Mouse (Mus musculus): Measurements from ENCODE around the gene Cdkn1b.

Cdkn1b gene

DNA sequence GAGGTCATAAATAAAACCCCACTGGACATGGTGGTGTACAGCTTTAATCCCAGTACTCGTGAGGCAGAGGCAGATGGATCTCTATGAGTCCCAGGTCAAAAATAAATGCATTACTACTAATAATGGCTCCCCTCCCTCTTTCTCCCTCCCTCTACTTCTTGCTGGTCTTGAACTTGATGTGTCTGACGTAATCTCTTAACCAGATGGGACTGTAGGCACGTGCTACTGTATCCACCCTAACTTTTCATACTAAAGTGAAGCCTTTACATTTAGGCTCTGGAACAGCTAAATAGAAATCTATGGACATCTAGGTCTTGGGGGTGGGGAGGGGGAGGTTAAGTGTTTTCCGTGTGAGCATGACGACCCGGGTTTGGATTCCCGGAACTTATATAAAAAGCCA, 10.2 kb downstream of the Cdkn1b start:
- DNase-seq (ENCODE audit: low spot score): no peak

GRCm38 (mm10) chr6:134931146-134931545, 10.9 kb downstream of the Cdkn1b start:
- no peak for DNase-seq (ENCODE audit: low spot score)

GRCm38 (mm10) chr6:134932486-134933206, 12.4 kb downstream of the Cdkn1b start:
- no peak for DNase-seq (ENCODE audit: low spot score)

GRCm38 (mm10) chr6:134933207-134933558, 13.0 kb downstream of the Cdkn1b start:
- no peak for DNase-seq (ENCODE audit: low spot score)

DNA sequence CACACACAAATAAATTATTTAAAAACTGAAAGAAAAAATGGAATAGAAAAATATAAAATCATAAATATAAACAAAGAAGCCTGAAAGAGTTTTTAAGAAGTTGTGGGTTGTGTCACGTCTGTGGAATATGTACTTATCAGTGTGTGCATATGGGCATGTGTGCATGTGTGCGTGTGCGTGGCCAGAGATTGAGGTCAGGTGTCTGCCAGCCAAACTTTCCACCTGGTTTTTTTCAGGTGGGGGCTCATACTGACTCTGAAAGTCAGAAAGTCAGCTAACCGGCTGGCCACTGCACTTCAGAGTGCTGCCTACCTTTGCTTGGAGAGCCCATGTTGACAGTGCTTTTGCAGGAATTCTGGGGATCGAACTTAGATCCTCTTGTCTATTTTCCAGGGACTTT, 14.1 kb downstream of the Cdkn1b start:
- no peak for DNase-seq (ENCODE audit: low spot score)

DNA sequence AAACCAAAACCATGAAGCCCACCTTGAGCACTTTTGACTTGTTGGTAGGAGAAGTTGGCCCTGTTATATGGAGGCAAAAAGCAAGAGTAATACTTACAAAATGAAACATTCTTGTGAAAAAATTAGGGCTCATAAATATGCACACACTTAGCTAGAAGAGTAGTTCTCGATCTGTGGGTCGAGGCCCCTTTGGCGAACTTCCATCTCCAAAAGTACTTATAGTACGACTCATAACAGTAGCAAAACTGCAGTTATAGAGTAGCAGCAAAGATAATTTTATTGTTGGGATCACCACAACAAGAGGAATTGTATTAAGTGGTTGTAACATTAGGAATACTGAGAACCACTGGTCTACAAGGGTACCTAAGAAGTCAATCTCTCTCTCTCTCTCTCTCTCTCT, 19.6 kb downstream of the Cdkn1b start:
- DNase-seq (ENCODE audit: low spot score): no peak

DNA sequence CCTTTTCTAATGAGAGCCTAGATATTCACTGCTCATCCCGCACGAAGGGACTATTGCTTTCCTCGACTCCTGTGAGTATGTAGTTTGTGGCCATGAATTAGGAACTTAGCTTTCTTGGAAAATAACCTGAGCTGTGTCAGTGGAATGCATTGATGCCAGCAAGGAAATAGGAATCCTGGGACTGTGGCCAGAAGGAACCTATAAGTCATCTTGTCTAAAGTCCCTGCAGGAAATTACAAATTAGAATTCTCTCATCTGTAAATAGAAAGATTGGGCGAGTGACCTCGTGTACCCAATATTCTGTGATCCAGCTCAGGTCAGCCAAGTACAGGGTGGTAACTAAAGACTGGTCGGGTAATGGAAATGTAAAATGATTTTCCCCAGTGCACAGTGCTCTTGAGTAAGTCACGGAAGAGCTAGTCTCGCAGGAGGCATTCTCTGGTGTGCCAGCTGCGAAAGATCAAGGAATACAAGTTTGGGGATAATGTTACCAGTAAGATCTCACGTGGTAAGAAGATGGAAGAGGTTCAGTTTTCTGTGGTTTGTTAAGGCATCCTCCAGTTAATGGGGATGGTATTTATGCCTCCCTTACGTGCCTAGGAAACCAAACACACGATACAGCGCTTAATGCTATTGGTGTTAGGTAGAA, 23.7 kb downstream of the Cdkn1b start:
- DNase-seq (ENCODE audit: low spot score): no peak

GRCm38 (mm10) chr6:134946054-134946453, 25.9 kb downstream of the Cdkn1b start:
- DNase-seq (ENCODE audit: low spot score): no peak

- no peak for DNase-seq (ENCODE audit: low spot score)
Measured at GRCm38 (mm10) chr6:134946858-134947257, 26.7 kb downstream of the Cdkn1b start.

- DNase-seq (ENCODE audit: low spot score): peak; percentile 80
Measured at GRCm38 (mm10) chr6:134947311-134948087, 27.3 kb downstream of the Cdkn1b start.

- DNase-seq (ENCODE audit: low spot score): no peak
Measured at GRCm38 (mm10) chr6:134948522-134949061, 28.4 kb downstream of the Cdkn1b start.

GRCm38 (mm10) chr6:134949241-134949640, 29.0 kb downstream of the Cdkn1b start:
- no peak for DNase-seq (ENCODE audit: low spot score)

GRCm38 (mm10) chr6:134951364-134951763, 31.2 kb downstream of the Cdkn1b start:
- DNase-seq (ENCODE audit: low spot score): no peak

GRCm38 (mm10) chr6:134953976-134954375, 33.8 kb downstream of the Cdkn1b start:
- no peak for DNase-seq (ENCODE audit: low spot score)

DNA sequence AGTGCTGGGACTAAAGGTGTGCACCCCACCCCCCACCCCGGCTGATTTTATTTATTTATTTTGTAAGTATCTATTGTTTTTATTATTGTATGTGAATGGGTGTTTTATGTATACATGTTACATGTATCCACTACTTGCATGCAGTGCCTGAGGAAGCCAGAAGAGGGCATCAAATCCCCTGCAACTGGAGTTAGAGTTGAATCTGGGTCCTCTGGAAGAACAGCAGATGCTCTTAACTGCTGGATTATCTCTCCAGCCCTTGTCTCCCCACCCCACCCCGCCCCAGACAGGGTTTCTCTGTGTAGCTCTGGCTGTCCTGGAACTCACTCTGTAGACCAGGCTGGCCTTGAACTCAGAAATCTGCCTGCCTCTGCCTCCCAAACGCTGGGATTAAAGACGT, 36.2 kb downstream of the Cdkn1b start:
- no peak for DNase-seq (ENCODE audit: low spot score)

- no peak for DNase-seq (ENCODE audit: low spot score)
Measured at GRCm38 (mm10) chr6:134961286-134961685, 41.1 kb downstream of the Cdkn1b start.

- DNase-seq (ENCODE audit: low spot score): no peak
Measured at GRCm38 (mm10) chr6:134961858-134962517, 41.8 kb downstream of the Cdkn1b start.

- peak; percentile 18 for DNase-seq (ENCODE audit: low spot score)
Measured at GRCm38 (mm10) chr6:134962518-134962893, 42.3 kb downstream of the Cdkn1b start.

GRCm38 (mm10) chr6:134963910-134964309, 43.7 kb downstream of the Cdkn1b start:
- no peak for DNase-seq (ENCODE audit: low spot score)

- no peak for DNase-seq (ENCODE audit: low spot score)
Measured at GRCm38 (mm10) chr6:134966681-134967080, 46.5 kb downstream of the Cdkn1b start.

- DNase-seq (ENCODE audit: low spot score): no peak
Measured at GRCm38 (mm10) chr6:134968326-134968725, 48.1 kb downstream of the Cdkn1b start.

DNA sequence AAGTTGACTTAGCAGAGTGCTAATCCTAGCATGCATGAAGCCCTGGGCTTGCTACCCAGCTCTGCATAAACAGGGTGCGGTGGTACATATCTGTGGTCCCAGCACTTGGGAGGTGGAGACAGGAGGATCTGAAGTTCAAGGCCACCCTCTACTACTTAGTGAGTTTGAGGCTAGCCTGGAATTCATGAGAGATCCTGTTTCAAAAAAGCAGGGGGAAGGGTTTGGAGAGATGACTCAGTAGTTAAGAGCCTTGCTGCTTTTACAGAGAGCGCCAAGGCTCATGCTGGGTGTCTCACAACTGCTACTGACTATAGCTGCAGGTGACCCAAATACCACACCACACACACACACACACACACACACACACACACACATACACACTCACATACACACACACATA, 49.3 kb downstream of the Cdkn1b start:
- no peak for DNase-seq (ENCODE audit: low spot score)
